Mouse (Mus musculus): ENCODE data around the gene Bbx. TPM values are rescaled to one million over a fixed set of nuclear protein-coding genes. Genes with fewer than 3 reads are reported as not detected.
A peak's percentile ranks its signal among the peaks of the same experiment; 100 is the strongest.

Bbx gene
- total and polyA plus RNA-seq, 2 experiments from 2014 or later: 15.5 to 17.9 TPM

DNA sequence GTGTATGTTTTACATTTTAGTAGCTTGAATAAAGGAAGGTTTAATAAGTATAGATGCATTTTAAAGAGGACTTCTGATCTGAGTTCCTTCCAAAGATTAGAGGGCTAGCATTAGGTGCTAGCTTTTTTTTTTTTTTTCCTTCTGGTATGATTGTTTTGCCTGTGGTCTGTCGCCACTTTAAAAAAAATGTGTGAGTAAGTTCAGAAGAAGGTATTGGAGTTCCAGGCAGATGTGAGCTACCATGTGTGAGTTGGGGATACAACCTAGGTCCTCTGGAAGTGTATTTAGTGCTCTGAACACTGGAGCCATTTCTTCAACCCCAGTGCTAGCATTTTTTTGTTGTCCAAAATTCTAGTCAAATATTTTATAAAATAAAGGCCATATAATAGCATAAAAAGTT lies 23.9 kb upstream of the Bbx start:
- Histone ChIP-seq H3K4me1 (ENCODE audit: insufficient read depth, low read length) (no peaks in the 10 kb centered on the region), H3K4me2 (ENCODE audit: low read depth, low read length) (no peak overlapping the region), H3K4me3 (ENCODE audit: low read length) (no peak overlapping the region), H3K9me3 (ENCODE audit: low read length) (no peaks in the 10 kb centered on the region), H3K9ac (replicated peaks; ENCODE audit: low read length) (no peak overlapping the region), H3K27ac (no peak overlapping the region), H3K36me3 (ENCODE audit: insufficient read depth, low read length) (no peaks in the 10 kb centered on the region), H3K27me3 (ENCODE audit: insufficient read depth, low read length) (no peaks in the 10 kb centered on the region)
- DNase-seq (ENCODE audit: low spot score) (no peak), ATAC-seq (no peak)
- 81% methylated on average over 1 of the region's 1 CpGs for whole genome bisulfite sequencing
- no peak for TF ChIP-seq CTCF (IDR thresholded peaks at IDR 0.05; ENCODE audit: low read depth)

DNA sequence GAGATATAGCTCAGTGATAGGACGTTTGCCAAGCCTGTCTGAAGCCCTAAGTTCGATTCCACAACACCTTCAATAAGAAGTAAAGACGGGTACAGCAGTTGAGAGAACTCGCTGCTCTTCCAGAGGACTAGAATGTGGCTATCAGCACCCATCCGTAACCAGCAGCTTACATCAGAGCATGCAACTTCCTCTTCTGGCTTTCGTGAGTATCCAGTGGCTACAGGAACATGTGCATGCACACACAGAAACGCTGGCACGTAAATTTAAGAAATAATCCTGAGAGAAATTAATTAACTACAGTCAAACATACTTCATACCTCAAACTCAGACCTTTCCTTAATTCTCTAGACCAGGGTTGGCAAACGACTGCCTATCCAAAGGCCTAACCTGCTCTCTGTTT lies 16.9 kb upstream of the Bbx start:
- H3K9me3 ChIP-seq (ENCODE audit: low read length): no peaks in the 10 kb centered on the region
- no peaks in the 10 kb centered on the region for H3K27me3 ChIP-seq (ENCODE audit: insufficient read depth, low read length)
- H3K27ac ChIP-seq: no peak overlapping the region
- no peak overlapping the region for H3K4me2 ChIP-seq (ENCODE audit: low read depth, low read length)
- no peak overlapping the region for H3K9ac ChIP-seq (replicated peaks; ENCODE audit: low read length)
- no peak for TF ChIP-seq CTCF (IDR thresholded peaks at IDR 0.05; ENCODE audit: low read depth)
- WGBS: 86% methylated on average over 9 of the region's 9 CpGs
- no peak overlapping the region for H3K4me3 ChIP-seq (ENCODE audit: low read length)
- H3K36me3 ChIP-seq (ENCODE audit: insufficient read depth, low read length): no peaks in the 10 kb centered on the region
- DNase-seq (ENCODE audit: low spot score) (no peak), ATAC-seq (no peak)
- no peaks in the 10 kb centered on the region for H3K4me1 ChIP-seq (ENCODE audit: insufficient read depth, low read length)

DNA sequence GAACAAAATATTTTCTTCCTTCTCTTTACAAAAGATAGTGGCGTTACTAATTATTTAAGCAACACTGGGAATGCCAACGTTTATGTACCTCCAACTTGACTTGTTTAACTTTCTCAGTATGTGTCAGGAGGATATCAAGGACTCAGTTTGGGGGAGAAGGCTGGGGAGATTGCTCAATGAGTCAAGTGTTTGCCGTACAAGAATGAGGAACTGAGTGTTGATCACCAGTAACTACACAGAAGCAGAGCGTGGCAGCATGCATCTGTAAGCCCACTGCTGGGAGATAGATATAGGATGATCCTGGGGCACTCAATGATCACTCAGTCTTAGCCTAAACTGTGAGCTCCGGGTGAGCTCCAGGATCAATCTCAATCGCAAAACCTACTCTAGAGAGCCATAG lies 12.8 kb upstream of the Bbx start:
- Histone ChIP-seq H3K4me1 (ENCODE audit: insufficient read depth, low read length) (no peaks in the 10 kb centered on the region), H3K4me3 (ENCODE audit: low read length) (no peak overlapping the region), H3K36me3 (ENCODE audit: insufficient read depth, low read length) (no peaks in the 10 kb centered on the region), H3K9ac (replicated peaks; ENCODE audit: low read length) (no peak overlapping the region), H3K27me3 (ENCODE audit: insufficient read depth, low read length) (no peaks in the 10 kb centered on the region), H3K9me3 (ENCODE audit: low read length) (no peaks in the 10 kb centered on the region), H3K4me2 (ENCODE audit: low read depth, low read length) (no peak overlapping the region), H3K27ac (no peak overlapping the region)
- TF ChIP-seq CTCF (IDR thresholded peaks at IDR 0.05; ENCODE audit: low read depth): no peak
- WGBS: 88% methylated on average over 6 of the region's 6 CpGs
- DNase-seq (ENCODE audit: low spot score) (no peak), ATAC-seq (no peak)

DNA sequence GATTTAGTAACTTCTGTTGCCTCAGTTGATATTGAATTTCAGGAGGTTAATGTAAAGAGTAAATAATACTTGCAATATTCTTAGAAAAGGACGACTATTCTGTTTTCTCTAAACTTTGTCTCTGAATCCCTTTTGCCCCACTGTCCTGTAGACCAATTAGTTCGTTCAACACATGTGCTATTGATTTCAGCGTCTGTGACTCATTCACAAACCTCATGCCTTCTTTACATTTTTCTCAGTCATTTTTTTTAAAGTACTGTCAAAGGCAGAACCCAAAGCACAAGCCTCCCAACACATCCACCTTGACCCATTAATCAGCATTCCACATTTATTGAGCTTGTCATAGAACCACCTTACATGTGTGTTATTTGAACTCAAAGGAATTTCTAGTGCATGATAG lies 6.6 kb upstream of the Bbx start:
- TF ChIP-seq CTCF (IDR thresholded peaks at IDR 0.05; ENCODE audit: low read depth): no peak
- ATAC-seq (no peak), DNase-seq (ENCODE audit: low spot score) (no peak)
- Histone ChIP-seq H3K27me3 (ENCODE audit: insufficient read depth, low read length) (no peaks in the 10 kb centered on the region), H3K36me3 (ENCODE audit: insufficient read depth, low read length) (no peaks in the 10 kb centered on the region), H3K27ac (no peak overlapping the region), H3K4me1 (ENCODE audit: insufficient read depth, low read length) (no peaks in the 10 kb centered on the region), H3K9ac (replicated peaks; ENCODE audit: low read length) (no peak overlapping the region), H3K4me3 (ENCODE audit: low read length) (no peak overlapping the region), H3K4me2 (ENCODE audit: low read depth, low read length) (no peak overlapping the region), H3K9me3 (ENCODE audit: low read length) (no peaks in the 10 kb centered on the region)
- 86% methylated on average over 3 of the region's 3 CpGs for WGBS

DNA sequence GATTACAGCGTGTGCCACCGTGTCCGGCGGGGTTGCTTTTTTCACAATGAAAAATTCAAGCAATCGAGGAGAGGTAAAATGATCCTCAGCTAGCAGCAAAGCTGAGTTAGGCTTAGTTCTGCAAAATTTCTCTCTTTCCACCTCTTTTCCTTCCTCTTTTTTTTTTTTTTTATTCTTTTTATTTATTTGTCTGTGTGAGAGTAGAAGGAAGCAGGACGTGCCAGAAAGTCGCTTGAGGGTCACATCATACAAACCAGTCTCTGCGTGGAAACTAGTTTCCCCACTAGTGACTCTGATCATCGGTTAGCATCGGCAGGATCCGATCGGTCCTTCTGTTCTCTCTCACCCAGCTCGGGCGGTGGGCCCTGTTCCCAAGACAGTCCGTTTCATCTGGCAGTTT lies 5.6 kb upstream of the Bbx start:
- 85% methylated on average over 15 of the region's 15 CpGs for WGBS
- Histone ChIP-seq H3K4me2 (ENCODE audit: low read depth, low read length) (no peak overlapping the region), H3K27ac (no peak overlapping the region), H3K27me3 (ENCODE audit: insufficient read depth, low read length) (no peaks in the 10 kb centered on the region), H3K9ac (replicated peaks; ENCODE audit: low read length) (no peak overlapping the region), H3K9me3 (ENCODE audit: low read length) (no peaks in the 10 kb centered on the region), H3K4me1 (ENCODE audit: insufficient read depth, low read length) (no peaks in the 10 kb centered on the region), H3K36me3 (ENCODE audit: insufficient read depth, low read length) (no peaks in the 10 kb centered on the region), H3K4me3 (ENCODE audit: low read length) (no peak overlapping the region)
- DNase-seq (ENCODE audit: low spot score) (no peak), ATAC-seq (no peak)
- TF ChIP-seq CTCF (IDR thresholded peaks at IDR 0.05; ENCODE audit: low read depth): no peak

DNA sequence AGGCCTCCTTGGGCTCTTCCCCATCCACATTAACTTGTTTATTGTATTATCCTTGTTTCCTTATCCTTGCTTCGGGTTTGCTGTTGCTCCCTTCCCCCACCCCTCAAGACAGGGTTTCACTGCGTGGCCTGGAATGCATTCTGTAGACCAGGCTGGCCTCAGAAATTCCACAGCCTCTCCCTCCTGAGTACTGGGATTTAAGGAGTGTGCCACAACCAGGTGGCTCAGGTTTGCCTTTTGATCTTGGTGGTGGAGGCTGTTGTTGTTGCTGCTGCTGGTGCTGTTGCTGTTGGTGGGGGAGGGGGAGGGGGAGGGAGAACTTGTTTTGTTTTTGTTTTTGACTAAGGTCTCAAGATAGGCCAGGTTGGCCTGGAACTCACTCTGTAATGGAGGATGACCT lies 5.1 kb upstream of the Bbx start:
- H3K4me1 ChIP-seq (ENCODE audit: insufficient read depth, low read length): no peaks in the 10 kb centered on the region
- 66% methylated on average over 2 of the region's 2 CpGs for WGBS
- no peak overlapping the region for H3K27ac ChIP-seq
- no peak overlapping the region for H3K9ac ChIP-seq (replicated peaks; ENCODE audit: low read length)
- DNase-seq (ENCODE audit: low spot score) (no peak), ATAC-seq (no peak)
- H3K27me3 ChIP-seq (ENCODE audit: insufficient read depth, low read length): no peaks in the 10 kb centered on the region
- H3K36me3 ChIP-seq (ENCODE audit: insufficient read depth, low read length): no peaks in the 10 kb centered on the region
- H3K4me2 ChIP-seq (ENCODE audit: low read depth, low read length): no peak overlapping the region
- no peak for TF ChIP-seq CTCF (IDR thresholded peaks at IDR 0.05; ENCODE audit: low read depth)
- no peaks in the 10 kb centered on the region for H3K9me3 ChIP-seq (ENCODE audit: low read length)
- H3K4me3 ChIP-seq (ENCODE audit: low read length): no peak overlapping the region

DNA sequence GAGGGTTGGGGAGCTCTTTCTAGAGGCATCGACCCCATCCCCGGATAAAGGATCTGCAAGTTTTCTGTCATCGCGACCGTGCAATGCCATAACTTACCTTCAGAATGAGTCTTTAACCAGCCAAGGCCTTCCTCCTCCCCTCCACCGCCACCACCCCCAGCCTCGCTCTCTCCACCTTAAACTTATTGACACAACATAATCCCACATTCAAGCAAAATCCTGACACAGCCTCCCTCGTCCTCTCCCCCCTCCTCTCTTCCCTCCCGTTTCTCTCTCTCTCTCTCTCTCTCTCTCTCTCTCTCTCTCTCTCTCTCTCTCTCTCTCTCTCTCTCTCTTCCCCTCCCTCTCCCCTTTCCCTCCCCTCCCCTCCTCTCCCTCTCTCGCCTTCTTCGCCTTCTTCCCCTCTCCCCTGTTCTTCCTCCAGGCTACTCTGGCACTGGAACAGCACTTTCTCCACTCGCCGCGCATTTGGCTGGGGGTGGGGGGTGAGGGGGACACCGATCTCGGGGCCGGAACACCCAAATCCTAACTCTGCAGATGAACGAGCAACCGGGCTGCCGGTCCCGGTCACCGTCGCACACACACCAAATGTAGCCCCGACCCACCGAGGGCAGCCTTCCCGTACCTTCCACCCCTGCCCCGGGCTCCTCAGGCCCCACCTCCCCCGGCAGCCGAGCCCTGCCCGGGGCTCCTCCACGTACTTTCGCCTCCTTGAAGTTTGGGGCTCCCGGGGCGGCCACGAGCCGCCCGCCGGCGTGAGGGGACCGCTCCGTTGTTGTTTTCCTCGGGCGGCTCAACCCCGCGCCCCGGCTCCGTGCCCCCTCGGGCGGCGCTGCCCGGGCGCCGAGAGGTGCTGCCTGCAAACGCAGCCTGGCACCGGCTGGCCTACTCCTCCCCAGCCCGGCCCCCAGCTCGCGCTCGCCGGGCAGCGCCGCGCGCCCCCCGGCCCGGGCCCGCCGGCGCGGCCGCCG lies 894 bp downstream of the Bbx start:
- H3K9ac ChIP-seq (replicated peaks; ENCODE audit: low read length): peak overlapping the region; percentile 75
- H3K9me3 ChIP-seq (ENCODE audit: low read length): no peaks in the 10 kb centered on the region
- TF ChIP-seq CTCF (IDR thresholded peaks at IDR 0.05; ENCODE audit: low read depth): no peak
- ATAC-seq (peak; percentile 61), DNase-seq (ENCODE audit: low spot score) (peak; percentile 49)
- H3K36me3 ChIP-seq (ENCODE audit: insufficient read depth, low read length): no peaks in the 10 kb centered on the region
- WGBS: under 1% methylated on average over 60 of the region's 72 CpGs
- H3K27me3 ChIP-seq (ENCODE audit: insufficient read depth, low read length): no peaks in the 10 kb centered on the region
- no peaks in the 10 kb centered on the region for H3K4me1 ChIP-seq (ENCODE audit: insufficient read depth, low read length)
- H3K4me2 ChIP-seq (ENCODE audit: low read depth, low read length): peak overlapping the region; percentile 94
- peak overlapping the region; percentile 93 for H3K27ac ChIP-seq
- peak overlapping the region; percentile 72 for H3K4me3 ChIP-seq (ENCODE audit: low read length)

Data from hindbrain, postnatal 0 days (tissue).